Mouse (Mus musculus): Measurements from ENCODE around the gene Picalm. TPM values are rescaled to one million over a fixed set of nuclear protein-coding genes. Genes with fewer than 3 reads are reported as not detected.

Gene Picalm
- 62.6 and 65.9 TPM in 2 replicates for polyA plus RNA-seq (2014; fragmentation: Nextera tagmentation; extraction: Ambion mirVana)

DNA sequence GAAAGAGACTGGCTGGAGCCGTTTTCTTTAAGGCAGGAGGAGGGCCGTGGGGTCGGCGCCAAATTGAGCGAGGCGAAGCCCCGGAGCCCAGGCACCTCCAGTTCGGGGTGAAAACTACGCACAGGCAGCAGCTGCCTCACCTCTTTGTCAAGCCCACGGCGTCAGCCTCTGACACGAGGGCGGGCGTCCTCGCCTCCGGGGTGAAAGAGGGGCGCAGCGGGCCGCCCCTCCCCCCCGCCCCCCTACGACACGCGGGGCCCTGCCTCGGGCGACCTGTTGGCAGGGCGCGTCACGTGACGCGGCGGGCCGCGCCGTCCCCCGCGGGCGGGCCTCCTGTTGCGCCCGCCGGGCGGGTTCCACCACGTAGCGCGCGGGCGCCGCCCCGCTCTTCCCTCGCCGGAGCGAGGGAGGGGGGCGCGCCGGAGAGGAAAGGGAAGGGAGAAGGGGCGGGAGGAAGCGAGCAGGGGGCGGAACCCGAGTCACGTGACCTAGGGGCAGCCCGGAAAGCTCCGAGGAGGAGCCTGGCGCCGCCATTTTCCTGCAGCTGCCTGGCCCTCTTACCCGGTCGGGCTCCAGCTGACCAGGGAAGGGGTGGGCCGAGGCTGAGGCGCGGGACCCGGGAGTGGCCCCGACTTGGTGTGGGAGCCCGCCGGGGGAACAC is at the start of gene Picalm:
Gene Picalm, plus strand, starts transcription at position 482 of the 661 bp plus-strand sequence.
- under 1% methylated on average over 60 of the region's 72 CpGs for WGBS
- peak within 1 kb of the TSS; percentile 98 for H3K4me3 ChIP-seq (ENCODE audit: low read depth, low read length)
- peak within 1 kb of the TSS; percentile 86 for H3K4me2 ChIP-seq
- H3K4me1 ChIP-seq (replicated peaks; ENCODE audit: control insufficient read depth, insufficient read depth, low read length): peaks cover 17% of the 10 kb centered on the region; the same call in 1 of the 2 replicates
- no peaks in the 10 kb centered on the region for H3K27me3 ChIP-seq (replicated peaks; ENCODE audit: control insufficient read depth, insufficient read depth, low read length)
- peak; percentile 92 for ATAC-seq (replicated peaks; ENCODE audit: low FRiP score)
- peak within 1 kb of the TSS; percentile 98 for H3K9ac ChIP-seq (ENCODE audit: low read depth, low read length)
- peak within 1 kb of the TSS; percentile 98 for H3K27ac ChIP-seq (ENCODE audit: low read depth, low read length)
- peak; percentile 98 for DNase-seq (ENCODE audit: low spot score)
- no peaks in the 10 kb centered on the region; the same call in 1 of the 2 replicates for H3K36me3 ChIP-seq (ENCODE audit: control insufficient read depth, insufficient read depth, low read length)
- H3K9me3 ChIP-seq (ENCODE audit: control insufficient read depth, low read length): no peaks in the 10 kb centered on the region

DNA sequence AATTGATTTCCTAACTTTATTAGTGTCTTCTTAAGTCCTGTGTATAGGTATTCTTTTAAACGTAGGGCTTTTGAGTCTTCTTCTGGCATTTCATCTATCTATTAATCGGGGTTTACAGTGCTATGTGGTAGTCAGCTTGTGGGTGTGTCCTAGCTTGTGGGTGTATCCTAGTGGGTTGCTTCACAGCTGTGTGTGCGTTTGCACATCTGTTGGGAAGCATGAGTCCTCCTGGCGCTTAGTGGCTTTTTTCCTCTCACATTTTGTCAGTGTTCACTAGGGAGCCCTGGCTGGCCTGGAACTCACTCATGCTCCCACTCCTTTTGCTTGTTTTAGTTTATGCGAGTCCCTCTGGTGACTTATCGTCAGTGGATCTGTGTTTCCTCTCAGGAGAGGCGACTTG is 46.2 kb upstream of the Picalm start:
- peak overlapping the region; percentile 22; the same call in 1 of the 2 replicates for H3K4me2 ChIP-seq

DNA sequence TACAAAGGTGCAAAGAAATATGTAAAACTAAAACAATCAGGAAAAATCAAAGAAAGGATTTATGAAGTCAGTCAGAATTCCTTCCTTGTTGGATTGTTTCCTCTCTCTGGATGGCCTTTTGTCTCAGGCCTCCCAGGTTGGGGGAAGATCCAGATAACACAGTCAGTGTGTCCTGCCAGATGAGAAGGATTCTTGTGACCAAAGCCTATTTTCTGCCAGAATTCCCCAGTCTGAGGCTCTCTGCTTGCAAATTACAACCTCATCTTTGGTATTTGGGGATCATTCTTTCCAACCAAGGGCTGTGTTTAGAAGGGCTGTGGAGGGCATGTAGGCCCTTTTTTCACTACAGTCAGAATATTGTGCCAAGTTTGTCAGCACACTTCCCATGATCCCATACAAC is 45.5 kb upstream of the Picalm start:
- Histone ChIP-seq H3K4me3 (ENCODE audit: low read depth, low read length) (no peak overlapping the region), H3K27me3 (replicated peaks; ENCODE audit: control insufficient read depth, insufficient read depth, low read length) (no peaks in the 10 kb centered on the region), H3K36me3 (ENCODE audit: control insufficient read depth, insufficient read depth, low read length) (no peaks in the 10 kb centered on the region), H3K27ac (ENCODE audit: low read depth, low read length) (no peak overlapping the region), H3K9ac (ENCODE audit: low read depth, low read length) (no peak overlapping the region), H3K4me2 (no peak overlapping the region), H3K9me3 (ENCODE audit: control insufficient read depth, low read length) (no peaks in the 10 kb centered on the region), H3K4me1 (replicated peaks; ENCODE audit: control insufficient read depth, insufficient read depth, low read length) (peaks cover 33% of the 10 kb centered on the region)
- ATAC-seq (replicated peaks; ENCODE audit: low FRiP score) (no peak), DNase-seq (ENCODE audit: low spot score) (no peak)

More for the DNA sequence above, 46.2 kb upstream of the Picalm start:
- Histone ChIP-seq H3K4me1 (replicated peaks; ENCODE audit: control insufficient read depth, insufficient read depth, low read length) (peaks cover 40% of the 10 kb centered on the region), H3K36me3 (ENCODE audit: control insufficient read depth, insufficient read depth, low read length) (no peaks in the 10 kb centered on the region), H3K9me3 (ENCODE audit: control insufficient read depth, low read length) (no peaks in the 10 kb centered on the region), H3K27me3 (replicated peaks; ENCODE audit: control insufficient read depth, insufficient read depth, low read length) (no peaks in the 10 kb centered on the region), H3K4me3 (ENCODE audit: low read depth, low read length) (no peak overlapping the region), H3K9ac (ENCODE audit: low read depth, low read length) (no peak overlapping the region), H3K27ac (ENCODE audit: low read depth, low read length) (no peak overlapping the region)
- 56% methylated on average over 7 of the region's 7 CpGs for WGBS
- ATAC-seq (replicated peaks; ENCODE audit: low FRiP score) (peak; percentile 57), DNase-seq (ENCODE audit: low spot score) (no peak)

DNA sequence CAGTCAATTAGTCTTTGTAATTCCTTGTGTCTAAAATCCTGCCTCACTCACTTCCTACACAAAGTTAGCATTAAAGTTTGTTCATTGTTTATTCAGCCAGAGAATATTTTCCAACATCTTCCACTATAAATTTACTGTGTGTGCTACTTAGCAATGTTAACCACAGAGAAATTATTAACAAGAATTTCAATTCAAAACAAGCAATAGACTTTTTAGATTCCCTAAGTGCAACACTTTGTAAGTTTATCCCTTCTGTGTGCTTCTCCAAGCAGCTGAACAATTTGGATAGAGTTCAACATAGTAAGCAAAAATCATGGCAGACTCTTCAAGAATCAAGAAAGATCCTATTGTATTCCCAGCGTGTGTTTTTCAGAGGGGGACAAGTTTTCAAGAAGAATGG is 44.3 kb upstream of the Picalm start:
- WGBS: 58% methylated on average over 1 of the region's 1 CpGs
- Histone ChIP-seq H3K4me3 (ENCODE audit: low read depth, low read length) (no peak overlapping the region), H3K4me1 (replicated peaks; ENCODE audit: control insufficient read depth, insufficient read depth, low read length) (peaks cover 25% of the 10 kb centered on the region), H3K9me3 (ENCODE audit: control insufficient read depth, low read length) (no peaks in the 10 kb centered on the region), H3K36me3 (ENCODE audit: control insufficient read depth, insufficient read depth, low read length) (no peaks in the 10 kb centered on the region), H3K27me3 (replicated peaks; ENCODE audit: control insufficient read depth, insufficient read depth, low read length) (no peaks in the 10 kb centered on the region), H3K27ac (ENCODE audit: low read depth, low read length) (no peak overlapping the region), H3K9ac (ENCODE audit: low read depth, low read length) (no peak overlapping the region), H3K4me2 (no peak overlapping the region)
- no peak for DNase-seq (ENCODE audit: low spot score)
- ATAC-seq (replicated peaks; ENCODE audit: low FRiP score): no peak

- Histone ChIP-seq H3K27ac (ENCODE audit: low read depth, low read length) (no peak overlapping the region), H3K9me3 (ENCODE audit: control insufficient read depth, low read length) (no peaks in the 10 kb centered on the region), H3K4me3 (ENCODE audit: low read depth, low read length) (no peak overlapping the region), H3K27me3 (replicated peaks; ENCODE audit: control insufficient read depth, insufficient read depth, low read length) (no peaks in the 10 kb centered on the region), H3K36me3 (ENCODE audit: control insufficient read depth, insufficient read depth, low read length) (no peaks in the 10 kb centered on the region), H3K9ac (ENCODE audit: low read depth, low read length) (no peak overlapping the region), H3K4me2 (no peak overlapping the region), H3K4me1 (replicated peaks; ENCODE audit: control insufficient read depth, insufficient read depth, low read length) (peaks cover 14% of the 10 kb centered on the region)
- ATAC-seq (replicated peaks; ENCODE audit: low FRiP score) (no peak), DNase-seq (ENCODE audit: low spot score) (no peak)
Measured at GRCm38 (mm10) chr7:90086821-90087220, 43.2 kb upstream of the Picalm start.

DNA sequence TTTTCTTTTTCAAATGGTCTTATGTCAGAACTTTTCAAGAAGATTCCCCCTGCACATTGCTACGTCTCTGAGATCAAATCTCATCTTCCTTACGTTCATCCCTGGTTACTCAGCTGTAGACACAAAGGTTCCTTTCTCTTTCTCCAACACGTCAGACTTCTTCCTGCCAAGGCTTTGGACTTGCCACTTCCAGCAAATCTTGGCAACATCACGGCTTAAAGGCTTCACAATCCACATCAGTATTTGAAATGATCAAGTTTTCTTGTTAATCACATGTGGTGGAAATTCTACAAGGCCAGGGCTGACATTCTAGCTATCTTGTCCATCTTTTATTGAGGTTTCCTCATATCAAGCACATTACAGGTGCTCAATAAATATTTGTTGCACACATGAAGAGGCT is 39.0 kb upstream of the Picalm start:
- DNase-seq (ENCODE audit: low spot score): no peak
- Histone ChIP-seq H3K4me2 (no peak overlapping the region), H3K9me3 (ENCODE audit: control insufficient read depth, low read length) (no peaks in the 10 kb centered on the region), H3K36me3 (ENCODE audit: control insufficient read depth, insufficient read depth, low read length) (no peaks in the 10 kb centered on the region), H3K4me1 (replicated peaks; ENCODE audit: control insufficient read depth, insufficient read depth, low read length) (no peaks in the 10 kb centered on the region), H3K4me3 (ENCODE audit: low read depth, low read length) (no peak overlapping the region), H3K27ac (ENCODE audit: low read depth, low read length) (no peak overlapping the region), H3K9ac (ENCODE audit: low read depth, low read length) (no peak overlapping the region), H3K27me3 (replicated peaks; ENCODE audit: control insufficient read depth, insufficient read depth, low read length) (no peaks in the 10 kb centered on the region)
- WGBS: 79% methylated on average over 4 of the region's 4 CpGs
- ATAC-seq (replicated peaks; ENCODE audit: low FRiP score): no peak

DNA sequence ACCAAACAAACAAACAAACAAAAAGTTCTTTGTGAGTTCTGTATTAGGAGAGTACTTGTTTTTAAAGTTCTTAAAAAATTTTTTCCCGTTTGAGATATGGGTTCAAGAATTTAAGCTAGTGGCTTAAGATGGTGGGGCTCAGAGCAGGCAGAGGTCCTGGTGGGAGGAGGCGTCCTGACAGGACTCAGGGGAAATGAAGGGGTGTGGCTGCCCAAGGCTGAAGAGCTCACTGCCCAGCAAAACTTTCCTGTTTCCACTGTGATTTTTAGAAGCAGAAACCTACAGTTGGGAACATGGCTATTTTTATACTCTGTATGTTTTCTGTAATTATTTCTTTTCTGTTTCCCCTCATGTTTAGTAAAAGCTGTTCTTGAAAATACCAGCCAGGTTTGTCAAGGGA is 38.3 kb upstream of the Picalm start:
- 22% methylated on average over 2 of the region's 2 CpGs for WGBS
- Histone ChIP-seq H3K4me2 (no peak overlapping the region), H3K36me3 (ENCODE audit: control insufficient read depth, insufficient read depth, low read length) (no peaks in the 10 kb centered on the region), H3K9me3 (ENCODE audit: control insufficient read depth, low read length) (no peaks in the 10 kb centered on the region), H3K27ac (ENCODE audit: low read depth, low read length) (no peak overlapping the region), H3K27me3 (replicated peaks; ENCODE audit: control insufficient read depth, insufficient read depth, low read length) (no peaks in the 10 kb centered on the region), H3K4me3 (ENCODE audit: low read depth, low read length) (no peak overlapping the region), H3K9ac (ENCODE audit: low read depth, low read length) (no peak overlapping the region), H3K4me1 (replicated peaks; ENCODE audit: control insufficient read depth, insufficient read depth, low read length) (no peaks in the 10 kb centered on the region)
- ATAC-seq (replicated peaks; ENCODE audit: low FRiP score) (no peak), DNase-seq (ENCODE audit: low spot score) (no peak)

DNA sequence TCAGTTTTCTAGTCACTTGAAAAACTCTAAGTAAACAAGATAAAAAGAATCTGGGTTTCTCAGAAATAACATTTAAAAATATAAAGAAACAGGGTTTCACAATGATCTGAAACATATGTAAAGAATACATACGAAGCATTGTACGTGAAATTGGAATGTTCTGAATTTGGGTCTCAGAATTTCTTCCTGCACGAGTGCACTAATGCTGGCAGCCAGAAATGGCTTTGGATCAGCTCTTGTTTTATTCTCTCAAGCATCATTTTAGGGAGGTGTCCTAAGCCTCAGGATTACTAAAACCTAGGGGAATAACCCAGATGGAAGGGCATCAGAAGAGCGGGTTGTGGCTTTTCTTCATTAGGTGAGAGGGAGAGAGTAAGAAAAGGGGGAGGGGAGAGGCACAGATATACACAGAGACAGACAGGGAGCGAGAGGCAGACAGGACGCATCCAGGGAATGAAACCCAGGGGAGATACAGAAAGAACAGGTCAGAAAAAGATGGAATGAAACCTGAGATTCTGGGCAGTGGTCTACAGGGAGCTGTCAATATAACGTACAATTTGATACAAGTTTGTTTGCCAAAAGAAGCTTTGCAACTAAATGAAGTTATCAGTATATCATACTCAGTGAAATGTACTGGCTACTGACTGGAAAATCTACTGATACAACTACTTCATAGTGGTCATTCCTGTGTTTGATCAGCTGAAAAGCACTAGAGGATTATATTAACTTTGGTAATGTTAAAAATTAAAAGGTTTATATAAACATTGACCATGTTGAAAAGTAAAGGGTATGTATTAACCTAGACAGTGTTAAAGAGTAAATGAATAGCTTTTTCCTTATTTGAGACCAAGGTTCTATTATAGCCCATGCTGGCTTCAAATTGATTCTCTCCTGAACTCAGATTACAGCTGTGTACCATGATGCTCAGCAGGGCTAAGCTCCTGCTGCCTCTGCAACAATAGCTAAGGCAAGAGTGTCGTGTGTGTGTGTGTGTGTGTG is 37.3 kb upstream of the Picalm start:
- no peaks in the 10 kb centered on the region for H3K36me3 ChIP-seq (ENCODE audit: control insufficient read depth, insufficient read depth, low read length)
- no peak for ATAC-seq (replicated peaks; ENCODE audit: low FRiP score)
- DNase-seq (ENCODE audit: low spot score): no peak
- H3K27me3 ChIP-seq (replicated peaks; ENCODE audit: control insufficient read depth, insufficient read depth, low read length): no peaks in the 10 kb centered on the region
- H3K4me1 ChIP-seq (replicated peaks; ENCODE audit: control insufficient read depth, insufficient read depth, low read length): no peaks in the 10 kb centered on the region
- H3K4me3 ChIP-seq (ENCODE audit: low read depth, low read length): no peak overlapping the region
- H3K4me2 ChIP-seq: no peak overlapping the region
- no peaks in the 10 kb centered on the region for H3K9me3 ChIP-seq (ENCODE audit: control insufficient read depth, low read length)
- WGBS: 85% methylated on average over 8 of the region's 8 CpGs
- H3K9ac ChIP-seq (ENCODE audit: low read depth, low read length): no peak overlapping the region
- H3K27ac ChIP-seq (ENCODE audit: low read depth, low read length): no peak overlapping the region

All from liver, embryonic 11.5 days (tissue).